Mouse (Mus musculus) frontal cortex, postnatal 25 days (tissue): ENCODE measurements around the gene Chsy1.

Experiments used
- DNase-seq, 2 experiments: peaks; one replicate each; pipeline ENCODE4 v3.0.0; 2022; ENCODE audit warnings: low spot score in 2 of 2

Chsy1 gene

DNA sequence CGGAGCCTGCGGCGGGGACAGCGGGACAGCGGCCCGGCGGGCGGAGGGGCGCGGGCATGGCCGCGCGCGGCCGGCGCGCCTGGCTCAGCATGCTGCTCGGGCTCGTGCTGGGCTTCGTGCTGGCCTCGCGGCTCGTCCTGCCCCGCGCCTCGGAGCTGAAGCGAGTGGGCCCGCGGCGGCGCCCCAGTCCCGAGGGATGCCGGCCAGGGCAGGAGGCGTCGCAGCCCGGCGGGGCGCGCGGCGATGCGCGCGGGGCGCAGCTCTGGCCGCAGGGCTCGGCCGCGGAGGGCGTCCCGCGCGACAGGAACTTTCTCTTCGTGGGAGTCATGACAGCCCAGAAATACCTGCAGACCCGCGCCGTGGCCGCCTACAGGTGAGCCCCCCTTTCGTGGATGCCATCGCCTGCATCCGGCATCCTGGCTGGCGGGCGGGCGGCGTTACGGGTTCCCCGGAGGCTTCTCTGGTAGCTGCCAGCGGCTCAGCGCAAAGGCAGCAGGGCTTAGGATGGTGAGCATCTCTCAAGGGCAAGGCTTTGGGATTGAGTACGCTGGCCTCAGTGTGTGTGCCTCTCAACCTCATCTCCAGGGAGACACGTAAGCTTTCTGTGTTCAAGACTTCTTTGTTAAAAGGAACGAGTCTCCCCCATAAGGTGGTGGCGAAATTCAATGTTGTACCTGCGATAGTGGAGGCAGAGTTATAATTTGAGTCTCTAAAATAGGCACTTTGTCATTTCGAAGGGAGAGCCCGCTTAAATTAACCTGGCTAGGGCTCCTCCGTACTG, 730 bp downstream of the Chsy1 start:
- DNase-seq: no peak

- no peak for DNase-seq
These were observed 1.4 kb downstream of the Chsy1 start for GRCm38 (mm10) chr7:66110636-66111112.

DNA sequence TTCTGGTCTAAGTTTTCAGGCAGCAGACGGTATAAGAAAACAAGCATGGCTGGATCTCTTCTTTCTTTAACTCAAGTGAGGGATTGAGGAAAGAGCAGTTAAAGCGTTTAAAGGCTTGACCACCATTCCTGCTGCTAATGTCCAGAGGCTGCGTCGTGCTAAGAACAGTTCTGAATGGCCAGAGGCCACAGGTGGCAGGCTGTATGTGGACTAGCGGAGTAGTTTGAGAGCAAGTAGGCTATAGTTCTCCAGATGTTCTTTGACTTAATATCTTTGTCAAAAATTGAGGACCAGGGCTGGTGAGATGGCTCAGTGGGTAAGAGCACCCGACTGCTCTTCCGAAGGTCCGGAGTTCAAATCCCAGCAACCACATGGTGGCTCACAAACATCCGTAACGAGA, 1.9 kb downstream of the Chsy1 start:
- DNase-seq: no peak

- DNase-seq: no peak
These were observed 4.2 kb downstream of the Chsy1 start for GRCm38 (mm10) chr7:66113561-66113960.

DNA sequence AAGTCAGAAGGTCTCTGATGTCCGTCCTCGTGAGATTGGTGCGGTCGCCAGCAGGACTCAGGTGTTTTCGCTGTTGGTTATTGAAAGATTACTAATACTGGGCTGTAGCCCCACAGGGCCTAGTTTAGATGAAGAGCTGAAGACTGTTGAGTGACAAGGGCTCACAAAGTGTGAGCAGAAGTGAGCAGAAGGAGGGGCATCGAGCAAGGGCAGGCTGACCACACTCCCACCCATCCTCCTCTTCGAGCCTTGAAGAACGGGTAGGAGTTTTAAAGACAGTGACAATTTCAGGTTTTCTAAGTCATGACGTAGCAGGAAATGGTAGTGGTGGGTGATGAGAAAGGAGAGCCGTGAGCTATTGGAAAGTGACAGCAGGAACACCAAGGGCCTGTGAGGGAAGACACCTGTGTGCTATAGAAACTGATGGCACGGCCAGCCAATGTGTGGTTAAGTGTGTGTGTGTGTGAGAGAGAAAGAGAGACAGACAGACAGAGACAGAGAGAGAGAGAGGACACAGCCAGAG, 6.6 kb downstream of the Chsy1 start:
- no peak for DNase-seq

DNA sequence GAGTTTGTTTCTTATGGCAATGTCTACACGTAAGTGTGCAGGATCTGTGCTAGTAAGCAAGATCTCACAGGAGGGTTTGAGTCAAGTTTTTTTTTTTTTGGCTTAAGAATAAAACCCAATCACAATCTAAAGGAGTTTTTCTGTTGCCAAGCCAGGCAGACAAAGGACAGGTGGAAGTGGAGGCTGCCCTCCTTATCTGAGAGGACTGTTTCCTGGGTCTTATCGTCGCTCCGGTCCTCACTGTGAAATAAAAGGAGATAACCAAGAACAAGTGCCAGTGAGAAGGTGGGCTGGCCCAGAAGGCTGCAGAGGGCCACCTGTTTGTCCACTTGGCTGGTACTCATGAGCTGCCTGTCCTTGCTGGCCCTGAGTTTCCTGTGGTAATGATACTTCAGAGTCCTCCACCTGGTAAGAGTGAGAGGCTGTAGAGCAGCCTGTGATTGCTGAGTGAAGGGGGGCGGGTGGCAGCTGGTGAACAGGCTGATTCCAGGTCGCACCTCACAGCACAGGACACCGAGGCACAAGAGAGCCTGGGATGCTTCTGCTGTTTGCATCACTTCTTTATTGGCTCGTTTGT, 7.7 kb downstream of the Chsy1 start:
- no peak for DNase-seq

- DNase-seq: no peak
These were observed 8.7 kb downstream of the Chsy1 start for GRCm38 (mm10) chr7:66118046-66118445.

DNA sequence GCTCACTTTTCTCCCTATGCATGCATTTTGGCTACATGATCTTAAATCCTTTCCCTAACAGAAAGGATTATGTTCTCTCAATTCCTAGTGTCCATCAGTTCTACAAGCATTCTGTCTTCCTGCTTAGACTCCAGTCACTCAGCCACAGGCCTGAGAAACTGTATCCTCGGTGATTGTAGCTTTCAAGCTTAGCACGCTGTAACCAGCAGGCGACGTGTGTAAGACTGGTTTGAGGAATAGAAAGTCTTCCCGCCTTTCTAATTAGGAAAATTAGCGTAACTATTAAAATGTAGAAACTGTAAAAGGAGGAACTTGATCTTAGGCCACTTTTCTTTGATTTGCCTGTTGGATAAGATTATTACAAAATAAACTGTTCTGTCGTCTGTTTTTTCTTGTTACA, 9.5 kb downstream of the Chsy1 start:
- DNase-seq: no peak

DNA sequence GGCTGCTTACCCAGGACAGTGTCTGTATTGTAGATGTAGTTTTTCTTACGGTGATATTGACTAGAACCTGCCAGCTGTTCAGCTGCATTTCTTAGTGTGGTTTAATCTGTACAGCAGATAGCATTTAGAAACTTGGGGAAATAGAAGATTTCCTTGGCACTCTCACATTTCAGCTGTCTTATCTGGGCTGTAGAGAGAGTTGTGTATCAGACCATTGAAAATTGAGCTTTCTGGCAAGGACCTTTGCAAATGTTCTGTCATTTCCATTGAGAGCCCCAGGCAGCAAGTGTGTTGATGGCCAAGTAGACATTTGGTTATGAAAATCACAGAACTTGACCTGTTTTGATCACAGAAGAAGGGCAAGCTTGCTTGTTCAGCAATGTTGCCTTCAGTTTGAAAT, 10.8 kb downstream of the Chsy1 start:
- DNase-seq: no peak

GRCm38 (mm10) chr7:66120702-66121396, 11.5 kb downstream of the Chsy1 start:
- DNase-seq: no peak

DNA sequence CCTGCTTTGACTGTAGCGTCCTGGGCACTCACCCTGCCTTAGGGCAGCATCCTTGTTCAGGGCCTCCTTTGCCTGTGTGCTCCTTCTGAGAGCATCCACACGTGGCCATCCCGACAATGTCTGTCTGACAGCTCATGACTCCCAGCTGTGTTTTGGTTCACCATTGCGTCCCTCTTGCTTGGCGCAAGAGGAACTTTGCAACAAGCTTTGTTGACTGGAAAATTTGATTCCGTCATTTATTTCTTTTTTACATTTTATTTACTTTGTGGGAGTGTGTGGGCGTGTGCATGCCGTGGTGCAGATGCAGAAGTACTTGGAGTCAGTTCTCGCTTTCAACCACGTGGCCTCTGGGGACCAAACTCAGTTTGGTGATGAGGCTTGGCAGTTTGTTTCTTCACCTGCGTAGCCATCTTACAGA, 15.2 kb downstream of the Chsy1 start:
- no peak for DNase-seq

DNA sequence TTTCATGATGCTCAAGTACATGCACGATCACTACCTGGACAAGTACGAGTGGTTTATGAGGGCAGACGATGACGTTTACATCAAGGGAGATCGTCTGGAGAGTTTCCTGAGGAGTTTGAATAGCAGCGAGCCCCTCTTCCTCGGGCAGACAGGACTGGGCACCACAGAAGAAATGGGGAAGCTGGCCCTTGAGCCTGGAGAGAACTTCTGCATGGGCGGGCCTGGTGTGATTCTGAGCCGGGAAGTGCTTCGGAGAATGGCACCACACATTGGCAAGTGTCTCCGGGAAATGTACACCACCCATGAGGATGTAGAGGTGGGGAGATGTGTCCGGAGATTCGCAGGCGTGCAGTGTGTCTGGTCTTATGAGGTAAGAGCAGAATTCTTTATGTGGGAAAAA, 16.1 kb downstream of the Chsy1 start:
- DNase-seq: no peak

DNA sequence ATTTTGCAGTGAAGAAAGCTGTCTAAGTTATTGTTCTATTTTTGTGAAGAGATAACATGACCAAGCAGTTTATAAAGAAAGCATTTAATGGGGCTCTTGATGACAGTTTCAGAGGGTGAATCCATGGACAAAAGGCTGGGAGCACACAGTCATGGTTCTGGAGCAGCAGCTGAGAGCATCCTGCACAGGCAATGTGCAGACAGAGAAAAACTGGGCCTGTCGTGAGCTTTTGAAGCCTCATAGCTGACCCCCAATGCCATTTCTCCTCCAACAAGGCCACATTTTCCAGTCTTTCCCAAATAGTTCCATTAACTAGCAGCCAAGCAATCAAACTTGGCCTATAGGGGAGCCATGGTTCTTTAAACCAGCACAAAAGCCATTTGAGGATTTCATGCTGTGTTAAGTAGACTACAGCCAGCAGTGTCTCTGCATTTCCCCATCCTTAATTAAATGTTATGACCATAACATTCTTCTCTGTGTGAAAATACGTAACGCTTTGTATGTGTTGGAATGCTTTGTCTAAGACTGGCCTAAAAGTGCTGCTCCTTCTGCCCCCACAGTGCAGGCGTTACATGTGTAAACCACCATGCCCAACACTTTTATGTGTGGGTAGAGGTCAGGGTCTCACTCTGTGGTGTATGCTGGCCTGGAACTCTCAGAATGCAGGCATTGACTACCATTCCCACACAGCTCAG, 18.8 kb downstream of the Chsy1 start:
- no peak for DNase-seq

DNA sequence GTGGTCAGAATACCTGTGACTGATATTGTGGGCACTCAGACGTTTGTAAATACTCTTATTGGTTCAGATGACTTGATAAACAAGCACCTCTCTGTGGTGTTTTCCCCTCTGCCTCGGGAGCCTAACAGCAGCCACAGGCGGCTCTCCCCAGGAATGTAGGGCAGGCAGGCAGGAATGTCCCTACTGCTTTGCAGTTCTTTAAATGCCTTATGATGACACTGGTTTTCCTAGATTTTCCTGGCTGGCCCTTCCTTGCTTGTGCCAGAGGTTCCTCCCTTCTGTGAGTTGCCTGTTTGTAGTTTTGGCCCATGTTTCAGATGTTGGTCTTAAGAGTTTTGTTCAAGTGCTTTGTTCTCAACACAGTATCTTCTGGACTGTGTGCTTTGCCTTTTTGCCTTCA, 19.5 kb downstream of the Chsy1 start:
- no peak for DNase-seq

DNA sequence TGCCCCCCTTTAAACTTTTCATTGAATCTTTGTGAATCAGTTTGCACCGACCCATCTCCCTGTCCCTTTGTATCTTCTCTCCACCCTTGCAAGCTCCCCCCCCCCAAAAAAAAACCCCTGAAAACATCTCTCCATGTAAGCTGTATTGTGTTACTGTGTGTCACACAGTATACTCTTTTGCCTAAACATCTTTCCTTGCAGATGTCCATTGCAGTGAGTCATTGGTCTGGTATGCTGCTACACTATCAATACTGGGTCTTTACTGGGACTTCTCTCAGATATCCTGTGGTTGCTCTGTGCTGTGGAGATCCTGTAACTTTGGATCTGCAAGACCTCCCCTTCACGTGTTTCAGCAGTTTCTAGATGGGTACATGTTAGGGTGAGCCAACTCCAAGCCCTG, 21.0 kb downstream of the Chsy1 start:
- no peak for DNase-seq

DNA sequence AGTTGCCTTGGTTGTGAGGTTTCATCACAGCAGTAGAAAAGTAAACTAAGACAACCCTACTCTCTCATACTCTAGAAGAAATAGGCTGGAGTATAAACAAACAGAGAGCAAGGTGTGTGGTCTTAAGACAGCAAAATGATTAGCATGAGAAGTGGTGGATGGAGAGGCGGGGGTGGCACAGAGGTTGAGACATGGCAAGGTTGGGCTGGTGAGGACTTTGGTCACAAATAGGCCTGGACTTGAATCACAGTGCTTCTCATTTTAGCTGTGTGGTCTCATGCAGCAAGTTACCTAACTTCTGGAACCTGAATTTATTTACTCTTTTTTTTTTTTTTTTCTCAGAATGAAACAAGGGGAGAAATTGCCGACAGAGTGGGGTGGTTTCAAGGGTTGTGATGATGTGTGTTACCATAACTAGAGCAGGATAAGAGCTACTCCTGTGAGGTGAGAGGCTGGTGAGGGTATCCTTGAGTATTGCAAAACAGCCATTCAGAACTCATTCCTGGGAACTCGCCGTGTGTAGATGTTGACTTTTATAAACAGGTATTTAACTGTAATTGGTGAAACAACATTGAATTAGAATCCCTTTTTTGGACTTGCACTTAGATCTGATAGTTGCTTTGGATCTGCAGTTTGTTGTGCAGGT, 22.6 kb downstream of the Chsy1 start:
- DNase-seq: no peak

DNA sequence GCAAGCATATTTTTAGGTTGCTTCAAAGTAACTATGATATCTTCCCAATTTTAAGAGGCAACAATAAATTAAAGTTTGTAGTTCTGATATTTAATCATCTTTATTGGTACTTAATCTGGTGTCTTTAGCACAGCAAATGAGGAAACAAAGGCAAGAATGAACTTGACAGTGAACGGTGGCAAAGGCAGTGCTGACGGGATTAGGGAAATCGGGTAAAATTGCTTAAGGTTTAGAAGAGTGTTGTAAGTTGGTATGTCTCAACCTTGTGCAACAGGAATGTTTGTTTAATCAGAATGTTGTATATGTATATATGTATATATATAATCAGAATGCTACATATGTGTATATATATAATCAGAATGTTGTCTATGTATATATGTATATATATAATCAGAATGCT, 24.8 kb downstream of the Chsy1 start:
- no peak for DNase-seq

- DNase-seq: no peak
These were observed 26.3 kb downstream of the Chsy1 start for GRCm38 (mm10) chr7:66135644-66136043.

DNA sequence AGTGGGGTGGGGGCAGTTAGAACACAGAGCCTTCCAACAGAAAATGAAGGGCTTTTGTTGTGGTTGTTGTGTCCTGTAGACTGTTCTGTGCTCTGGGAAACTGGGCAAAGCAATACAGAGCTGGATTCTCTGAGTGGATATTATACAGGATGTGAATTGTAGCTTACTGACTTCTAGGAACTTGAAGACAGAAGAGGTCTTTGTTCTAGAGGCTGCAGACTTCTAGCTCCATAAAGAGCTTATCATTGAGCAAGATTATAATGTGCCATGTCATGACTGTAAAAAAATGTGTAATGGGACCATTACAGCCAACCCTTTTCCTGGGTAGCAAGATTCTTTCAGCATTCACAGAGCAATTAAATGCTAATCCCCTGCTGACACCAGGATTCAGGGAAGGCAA, 26.9 kb downstream of the Chsy1 start:
- no peak for DNase-seq

GRCm38 (mm10) chr7:66137309-66137708, 28.0 kb downstream of the Chsy1 start:
- DNase-seq: no peak

DNA sequence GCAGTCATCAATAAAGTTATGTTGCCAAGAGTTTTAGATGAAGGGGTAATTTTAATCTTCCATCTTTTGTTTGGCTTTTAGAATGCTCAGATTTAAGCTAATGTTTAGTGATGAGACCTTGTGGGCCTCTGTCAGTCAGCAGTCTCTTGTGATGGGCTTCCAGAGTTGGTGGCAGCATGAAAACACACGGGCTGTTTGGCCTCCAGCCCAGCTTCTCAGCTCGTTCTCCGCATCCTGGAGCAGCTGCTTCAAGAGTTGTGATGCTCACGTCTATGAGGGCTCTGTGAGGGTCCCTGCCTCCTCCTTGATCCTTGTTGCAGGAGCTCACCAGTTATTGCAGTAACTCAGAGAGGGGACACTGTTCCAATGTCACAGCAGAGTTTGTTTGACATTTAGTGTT, 29.0 kb downstream of the Chsy1 start:
- DNase-seq: no peak

DNA sequence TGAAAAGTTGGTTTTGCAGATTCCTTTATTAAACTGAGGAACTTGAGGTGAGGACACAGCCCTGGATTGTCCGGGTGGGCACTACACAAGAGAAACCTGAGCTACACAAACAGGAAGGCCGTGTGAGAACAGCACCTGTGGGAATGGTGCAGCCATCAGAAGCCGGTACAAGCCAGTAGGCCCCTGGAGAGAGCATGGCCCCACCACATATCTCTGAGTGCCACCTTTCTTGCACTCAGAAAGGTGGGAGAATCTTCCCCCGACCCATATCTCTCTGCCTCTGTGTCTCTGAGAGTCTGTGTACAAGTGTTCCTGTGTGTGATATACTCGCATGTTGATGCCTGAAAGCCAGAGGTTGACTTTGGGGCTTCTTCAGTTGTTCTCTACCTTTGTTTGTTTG, 29.6 kb downstream of the Chsy1 start:
- DNase-seq: no peak
